Mouse (Mus musculus): Measurements from ENCODE around the gene Map3k1. TPM values are rescaled to one million over a fixed set of nuclear protein-coding genes. Genes with fewer than 3 reads are reported as not detected.

The Map3k1 gene
- total and polyA plus RNA-seq, 3 experiments = 10.7 to 48.7 (median 13.4) TPM

DNA sequence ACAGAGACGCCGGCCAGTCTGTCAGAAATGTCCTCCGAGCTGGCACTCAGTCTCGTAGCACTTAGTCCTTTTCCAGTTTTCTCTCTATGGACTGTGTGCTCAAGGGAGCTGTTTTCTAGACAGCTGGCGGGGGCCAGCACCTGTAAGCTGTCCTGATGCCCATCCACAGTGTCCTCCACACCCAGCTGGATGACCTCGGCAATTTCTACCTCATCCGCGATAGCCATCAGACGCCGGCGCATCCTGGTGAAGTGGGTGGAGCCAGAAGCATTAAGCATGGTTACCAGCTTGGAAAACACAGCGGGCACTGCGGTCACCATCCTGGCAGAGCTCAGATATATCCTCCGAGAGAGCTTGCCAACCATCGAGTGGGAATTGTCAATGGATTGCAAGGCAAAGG lies 52.9 kb downstream of the Map3k1 start:
- Histone ChIP-seq H3K27ac (ENCODE audit: insufficient read depth, low read depth) (no peak overlapping the region), H3K4me2 (ENCODE audit: insufficient read depth, low read depth, poor library complexity, severe bottlenecking) (no peak overlapping the region), H3K9me3 (replicated peaks; ENCODE audit: low read length) (no peaks in the 10 kb centered on the region), H3K79me2 (replicated peaks; ENCODE audit: control insufficient read depth, extremely low read depth, insufficient read depth, poor library complexity, severe bottlenecking) (no peaks in the 10 kb centered on the region), H3K4me1 (ENCODE audit: control insufficient read depth in 1 of 2, insufficient read depth in 2 of 2) (no peaks in the 10 kb centered on the region), H3K4me3 (replicated peaks in 1 of 3; ENCODE audit: low read depth in 2 of 3, low read length in 2 of 3, poor library complexity in 1 of 3) (no peak overlapping the region), H3K36me3 (replicated peaks in 1 of 2; ENCODE audit: control insufficient read depth in 1 of 2, insufficient read depth in 1 of 2, low read length in 1 of 2) (peaks cover 83 to 95% of the 10 kb centered on the region in 2 experiments), H3K27me3 (replicated peaks) (no peaks in the 10 kb centered on the region), H3K9ac (ENCODE audit: insufficient read depth, low read depth) (no peak overlapping the region)
- dilution Hi-C loops (cut with MboI; ENCODE audit: extremely low pct_ligation_motif_present, extremely low pct_unique_long_range_greater_than_20kb, low sequenced_read_pairs) (no loop called here), in situ Hi-C loops (cut with MboI; ENCODE audit: low pct_ligation_motif_present, low pct_unique_long_range_greater_than_20kb, low sequenced_read_pairs) (no loop called here)
- TF ChIP-seq USF2 (conservative IDR thresholded peaks at IDR 0.05; ENCODE audit: low read depth, low read length) = no peak
- no peak for TF ChIP-seq E2F4 (IDR thresholded peaks at IDR 0.05; ENCODE audit: insufficient replicate concordance, low read depth, low read length)
- DNase-seq (ENCODE audit: extremely low read depth) = no peak

DNA sequence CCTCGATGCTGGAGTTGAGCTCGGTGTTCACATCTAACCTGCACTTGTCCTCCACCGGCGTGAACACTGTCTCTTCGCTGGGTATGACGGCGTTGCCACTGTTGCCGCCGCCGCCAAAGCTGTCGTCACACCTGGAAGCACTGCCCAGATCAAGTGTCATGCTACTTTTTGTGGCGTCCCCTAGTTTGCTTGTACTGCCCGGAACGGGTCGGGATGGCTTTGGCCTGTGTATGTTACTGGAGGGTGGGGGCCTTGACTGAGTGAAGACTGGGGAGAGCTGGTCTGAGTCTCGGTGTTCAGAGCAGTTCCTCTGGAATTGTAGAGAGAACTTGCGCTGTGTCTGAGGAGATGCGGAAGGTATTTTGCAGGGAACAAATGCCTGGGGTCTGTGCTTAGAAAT lies 53.4 kb downstream of the Map3k1 start:
- peaks cover 82 to 95% of the 10 kb centered on the region in 2 experiments for H3K36me3 ChIP-seq (replicated peaks in 1 of 2; ENCODE audit: control insufficient read depth in 1 of 2, insufficient read depth in 1 of 2, low read length in 1 of 2)
- no peaks in the 10 kb centered on the region for H3K9me3 ChIP-seq (replicated peaks; ENCODE audit: low read length)
- H3K9ac ChIP-seq (ENCODE audit: insufficient read depth, low read depth) = no peak overlapping the region
- H3K27ac ChIP-seq (ENCODE audit: insufficient read depth, low read depth) = no peak overlapping the region
- H3K79me2 ChIP-seq (replicated peaks; ENCODE audit: control insufficient read depth, extremely low read depth, insufficient read depth, poor library complexity, severe bottlenecking) = no peaks in the 10 kb centered on the region
- H3K4me1 ChIP-seq (ENCODE audit: control insufficient read depth in 1 of 2, insufficient read depth in 2 of 2) = no peaks in the 10 kb centered on the region
- H3K4me2 ChIP-seq (ENCODE audit: insufficient read depth, low read depth, poor library complexity, severe bottlenecking) = no peak overlapping the region
- TF ChIP-seq RCOR1 (conservative IDR thresholded peaks at IDR 0.05; ENCODE audit: low read depth, low read length) (no peak), ETS1 (conservative IDR thresholded peaks at IDR 0.05; ENCODE audit: low read depth, low read length) (no peak), E2F4 (IDR thresholded peaks at IDR 0.05; ENCODE audit: insufficient replicate concordance, low read depth, low read length) (no peak)
- no peaks in the 10 kb centered on the region for H3K27me3 ChIP-seq (replicated peaks)
- dilution Hi-C loops (cut with MboI; ENCODE audit: extremely low pct_ligation_motif_present, extremely low pct_unique_long_range_greater_than_20kb, low sequenced_read_pairs) (no loop called here), in situ Hi-C loops (cut with MboI; ENCODE audit: low pct_ligation_motif_present, low pct_unique_long_range_greater_than_20kb, low sequenced_read_pairs) (no loop called here)
- no peak for DNase-seq (ENCODE audit: extremely low read depth)
- H3K4me3 ChIP-seq (replicated peaks in 1 of 3; ENCODE audit: low read depth in 2 of 3, low read length in 2 of 3, poor library complexity in 1 of 3) = no peak overlapping the region

DNA sequence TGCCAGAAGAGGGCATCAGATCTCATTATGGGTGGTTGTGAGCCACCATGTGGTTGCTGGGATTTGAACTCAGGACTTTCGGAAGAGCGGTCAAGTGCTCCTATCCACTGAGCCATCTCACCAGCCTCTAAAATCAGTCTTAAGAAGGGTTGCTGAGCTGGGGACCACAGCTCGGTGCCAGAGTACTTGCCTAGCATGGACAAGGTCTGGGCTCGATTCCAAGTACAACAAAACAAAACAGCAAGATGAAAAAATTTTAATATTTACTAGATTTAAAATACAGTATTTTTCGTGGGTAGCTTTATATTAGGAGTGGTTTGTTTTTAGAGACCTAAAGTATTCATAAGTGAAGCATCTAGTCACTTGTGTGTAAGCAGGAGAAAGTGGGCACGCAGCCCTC lies 55.5 kb downstream of the Map3k1 start:
- H3K27ac ChIP-seq (ENCODE audit: insufficient read depth, low read depth) = no peak overlapping the region
- dilution Hi-C loops (cut with MboI; ENCODE audit: extremely low pct_ligation_motif_present, extremely low pct_unique_long_range_greater_than_20kb, low sequenced_read_pairs) (no loop called here), in situ Hi-C loops (cut with MboI; ENCODE audit: low pct_ligation_motif_present, low pct_unique_long_range_greater_than_20kb, low sequenced_read_pairs) (no loop called here)
- peaks cover 0 to 15% of the 10 kb centered on the region in 2 experiments; a peak in 3 of 4 replicates for H3K4me1 ChIP-seq (ENCODE audit: control insufficient read depth in 1 of 2, insufficient read depth in 2 of 2)
- H3K4me3 ChIP-seq (replicated peaks in 1 of 3; ENCODE audit: low read depth in 2 of 3, low read length in 2 of 3, poor library complexity in 1 of 3) = no peak overlapping the region
- peaks cover 84 to 95% of the 10 kb centered on the region in 2 experiments for H3K36me3 ChIP-seq (replicated peaks in 1 of 2; ENCODE audit: control insufficient read depth in 1 of 2, insufficient read depth in 1 of 2, low read length in 1 of 2)
- no peak overlapping the region for H3K4me2 ChIP-seq (ENCODE audit: insufficient read depth, low read depth, poor library complexity, severe bottlenecking)
- TF ChIP-seq JUND (conservative IDR thresholded peaks at IDR 0.05; ENCODE audit: low read depth, low read length) (no peak), EP300 (IDR thresholded peaks at IDR 0.05; ENCODE audit: low read length) (no peak), TBP (conservative IDR thresholded peaks at IDR 0.05; ENCODE audit: low read depth, low read length) (no peak), UBTF (IDR thresholded peaks at IDR 0.05; ENCODE audit: low read depth, low read length) (no peak), MXI1 (IDR thresholded peaks at IDR 0.05; ENCODE audit: low read depth, low read length) (no peak), RCOR1 (conservative IDR thresholded peaks at IDR 0.05; ENCODE audit: low read depth, low read length) (no peak), ZKSCAN1 (IDR thresholded peaks at IDR 0.05; ENCODE audit: borderline replicate concordance, low read depth, low read length) (no peak), ELF1 (IDR thresholded peaks at IDR 0.05; ENCODE audit: low read depth, low read length) (no peak), IRF4 (IDR thresholded peaks at IDR 0.05; ENCODE audit: low read depth, low read length) (no peak), USF1 (IDR thresholded peaks at IDR 0.05; ENCODE audit: low read depth, low read length) (no peak)
- H3K27me3 ChIP-seq (replicated peaks) = no peaks in the 10 kb centered on the region
- no peaks in the 10 kb centered on the region for H3K9me3 ChIP-seq (replicated peaks; ENCODE audit: low read length)
- DNase-seq (ENCODE audit: extremely low read depth) = no peak
- no peaks in the 10 kb centered on the region for H3K79me2 ChIP-seq (replicated peaks; ENCODE audit: control insufficient read depth, extremely low read depth, insufficient read depth, poor library complexity, severe bottlenecking)
- H3K9ac ChIP-seq (ENCODE audit: insufficient read depth, low read depth) = no peak overlapping the region
